ENCODE assay signal across 18 mouse cellular contexts in the genomic region with DNA sequence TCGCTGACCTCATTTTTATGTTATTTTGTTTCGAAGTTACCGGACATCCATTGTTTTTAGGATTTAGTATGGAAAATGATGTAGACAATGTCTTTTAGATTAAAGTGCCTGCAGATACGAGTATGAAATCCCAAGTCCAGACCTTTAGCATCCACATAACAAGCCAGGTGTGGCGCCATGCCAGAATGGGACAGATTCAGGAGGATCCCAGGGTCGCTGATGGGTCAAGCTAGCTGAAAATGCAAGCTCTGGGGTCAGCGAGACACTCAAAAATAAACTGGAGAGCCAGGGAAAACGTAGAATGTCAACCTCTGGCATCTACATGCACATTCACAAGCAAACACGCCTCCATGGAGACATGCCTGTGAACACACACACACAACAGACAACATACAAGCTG. TPM values are rescaled to one million over a fixed set of nuclear protein-coding genes. Genes with fewer than 3 reads are reported as not detected.
DNase-seq lines count a peak whose midpoint lies in the region; TF ChIP-seq lines count a peak whose summit lies in the region.
"Had no signal": no experiment of that assay in that cellular context is flagged by ENCODE, and none has a peak within 500 bp of the region (broad histone marks: within the 10 kb centered on the region; RNA-seq: fewer than 3 reads in every experiment).

No protein-coding gene starts in this region.

- peak overlapping the region; percentile 24; the same call in 1 of the 2 replicates for H3K27ac ChIP-seq in layer of hippocampus, adult 2 months
- H3K27ac ChIP-seq: forebrain, embryonic 12.5 days; gastrocnemius, adult 2 months; midbrain, embryonic 13.5 days; neural tube, embryonic 13.5 days had no signal

- no peak overlapping the region for H3K4me3 ChIP-seq in layer of hippocampus, adult 2 months
- H3K4me3 ChIP-seq: forebrain, embryonic 12.5 days; gastrocnemius, adult 2 months; midbrain, embryonic 13.5 days; neural tube, embryonic 13.5 days had no signal

- no peak for TF ChIP-seq CTCF in layer of hippocampus, adult 2 months (conservative IDR thresholded peaks at IDR 0.05)

- peak; percentile 53 for DNase-seq in cerebellum, adult 9-11 months
- no peak for DNase-seq in cerebellum, adult 11-12 months
- DNase-seq in layer of hippocampus, adult 2 months (ENCODE audit: low spot score in 2 of 2), result no peak
- DNase-seq in layer of hippocampus, postnatal 14 days (ENCODE audit: low spot score in 2 of 2), result no peak
- peak; percentile 45 to 61 for DNase-seq in cerebellum, postnatal 25 days
- DNase-seq in kidney, postnatal 25 days, result peak; percentile 14 to 44
- DNase-seq in left cerebral cortex, adult 18-20 months (ENCODE audit: low spot score in 2 of 2), result no peak
- DNase-seq: adrenal gland, postnatal 25 days; gastrocnemius, adult 2 months; heart, postnatal 10 days; lung, adult 2 months; right cerebral cortex, adult 18-20 months had no signal

RNA-seq across cellular contexts. Expression of a gene that starts 31.2 kb away (rescaled TPM):
- total RNA-seq in layer of hippocampus, adult 2 months (2021), result 10 to 100 TPM; 73.4 to 77.5 TPM
- total RNA-seq in layer of hippocampus, postnatal 14 days (2021), result 10 to 100 TPM; 82.8 to 86.9 TPM
- total RNA-seq in left cerebral cortex, adult 18-20 months (2021), result 10 to 100 TPM; 86.5 to 87.8 TPM
- total RNA-seq: CH12.LX; granulocyte monocyte progenitor cell, adult 5-6 weeks; MEL had no signal

Comparison
In these comparisons a context has a peak if more than half of its experiments do, and no peak if none do; other contexts are left out.
1. DNase-seq: peak in cerebellum, adult 9-11 months (single experiment), cerebellum, postnatal 25 days (2 of 2) and kidney, postnatal 25 days (2 of 2); none in cerebellum, adult 11-12 months (single experiment), layer of hippocampus, adult 2 months (0 of 2), layer of hippocampus, postnatal 14 days (0 of 2) and left cerebral cortex, adult 18-20 months (0 of 2).